Mouse (Mus musculus): ENCODE data around the gene Uap1. TPM values are rescaled to one million over a fixed set of nuclear protein-coding genes. Genes with fewer than 3 reads are reported as not detected.
A peak's percentile ranks its signal among the peaks of the same experiment; 100 is the strongest.

Gene Uap1
- polyA plus RNA-seq, 1 experiment from 2014 or later: 72.9 TPM

GRCm38 (mm10) chr1:170160397-170160938, 14.3 kb downstream of the Uap1 start:
- no peak overlapping the region for H3K9ac ChIP-seq (ENCODE audit: low read depth, low read length)
- no peak overlapping the region for H3K4me2 ChIP-seq (ENCODE audit: low read depth, low read length)
- peaks cover 56% of the 10 kb centered on the region for H3K36me3 ChIP-seq (ENCODE audit: control insufficient read depth, insufficient read depth, low read length)
- no peaks in the 10 kb centered on the region for H3K9me3 ChIP-seq (ENCODE audit: control insufficient read depth, low read length)
- no peak overlapping the region for H3K4me3 ChIP-seq (ENCODE audit: low read depth, low read length)
- no peaks in the 10 kb centered on the region for H3K27me3 ChIP-seq (replicated peaks; ENCODE audit: control insufficient read depth, insufficient read depth, low read length)
- DNase-seq (ENCODE audit: low spot score) (no peak), ATAC-seq (ENCODE audit: low read depth) (peak; percentile 72; the same call in 1 of the 2 replicates)
- no peaks in the 10 kb centered on the region for H3K4me1 ChIP-seq (ENCODE audit: control insufficient read depth, insufficient read depth, low read length)
- no peak overlapping the region for H3K27ac ChIP-seq (replicated peaks; ENCODE audit: low read depth, low read length)
- 52% methylated on average over 3 of the region's 3 CpGs for WGBS

DNA sequence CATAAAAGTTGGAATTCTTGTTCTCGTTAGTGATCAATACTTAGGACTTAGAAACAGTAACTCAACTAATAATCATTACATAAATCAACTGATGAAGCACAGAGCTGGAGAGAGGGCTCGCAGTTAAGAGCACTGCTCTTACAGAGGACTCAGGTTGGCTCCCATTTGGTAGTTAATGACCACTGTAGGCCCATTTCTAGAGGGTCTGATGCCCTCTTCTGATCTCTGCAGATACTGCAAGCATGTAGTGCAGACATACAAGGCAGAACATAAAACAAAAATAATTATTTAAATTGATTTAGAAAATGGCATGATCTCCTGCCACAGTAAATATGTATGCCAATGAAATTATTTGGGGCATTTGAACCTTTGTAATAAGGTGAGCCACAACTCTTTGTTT, 15.1 kb downstream of the Uap1 start:
- H3K36me3 ChIP-seq (ENCODE audit: control insufficient read depth, insufficient read depth, low read length): peaks cover 55% of the 10 kb centered on the region
- no peaks in the 10 kb centered on the region for H3K9me3 ChIP-seq (ENCODE audit: control insufficient read depth, low read length)
- 86% methylated on average over 2 of the region's 2 CpGs for WGBS
- no peaks in the 10 kb centered on the region for H3K4me1 ChIP-seq (ENCODE audit: control insufficient read depth, insufficient read depth, low read length)
- no peak overlapping the region for H3K9ac ChIP-seq (ENCODE audit: low read depth, low read length)
- H3K27ac ChIP-seq (replicated peaks; ENCODE audit: low read depth, low read length): no peak overlapping the region
- no peak overlapping the region for H3K4me3 ChIP-seq (ENCODE audit: low read depth, low read length)
- H3K4me2 ChIP-seq (ENCODE audit: low read depth, low read length): no peak overlapping the region
- no peak for DNase-seq (ENCODE audit: low spot score)
- no peaks in the 10 kb centered on the region for H3K27me3 ChIP-seq (replicated peaks; ENCODE audit: control insufficient read depth, insufficient read depth, low read length)
- ATAC-seq (ENCODE audit: low read depth): no peak

- no peaks in the 10 kb centered on the region for H3K9me3 ChIP-seq (ENCODE audit: control insufficient read depth, low read length)
- H3K9ac ChIP-seq (ENCODE audit: low read depth, low read length): no peak overlapping the region
- H3K27me3 ChIP-seq (replicated peaks; ENCODE audit: control insufficient read depth, insufficient read depth, low read length): no peaks in the 10 kb centered on the region
- no peak for ATAC-seq (ENCODE audit: low read depth)
- no peak for DNase-seq (ENCODE audit: low spot score)
- no peak overlapping the region for H3K4me2 ChIP-seq (ENCODE audit: low read depth, low read length)
- H3K4me3 ChIP-seq (ENCODE audit: low read depth, low read length): no peak overlapping the region
- H3K36me3 ChIP-seq (ENCODE audit: control insufficient read depth, insufficient read depth, low read length): peaks cover 52% of the 10 kb centered on the region
- no peaks in the 10 kb centered on the region for H3K4me1 ChIP-seq (ENCODE audit: control insufficient read depth, insufficient read depth, low read length)
- H3K27ac ChIP-seq (replicated peaks; ENCODE audit: low read depth, low read length): no peak overlapping the region
- WGBS: 81% methylated on average over 5 of the region's 5 CpGs
Observed at GRCm38 (mm10) chr1:170155761-170156160, 19.0 kb downstream of the Uap1 start.

GRCm38 (mm10) chr1:170155298-170155697, 19.5 kb downstream of the Uap1 start:
- no peak overlapping the region for H3K27ac ChIP-seq (replicated peaks; ENCODE audit: low read depth, low read length)
- whole genome bisulfite sequencing: 69% methylated on average over 2 of the region's 2 CpGs
- H3K9me3 ChIP-seq (ENCODE audit: control insufficient read depth, low read length): no peaks in the 10 kb centered on the region
- no peak overlapping the region for H3K4me3 ChIP-seq (ENCODE audit: low read depth, low read length)
- no peaks in the 10 kb centered on the region for H3K4me1 ChIP-seq (ENCODE audit: control insufficient read depth, insufficient read depth, low read length)
- H3K36me3 ChIP-seq (ENCODE audit: control insufficient read depth, insufficient read depth, low read length): peaks cover 56% of the 10 kb centered on the region
- H3K4me2 ChIP-seq (ENCODE audit: low read depth, low read length): no peak overlapping the region
- no peak for ATAC-seq (ENCODE audit: low read depth)
- H3K9ac ChIP-seq (ENCODE audit: low read depth, low read length): no peak overlapping the region
- DNase-seq (ENCODE audit: low spot score): no peak
- no peaks in the 10 kb centered on the region for H3K27me3 ChIP-seq (replicated peaks; ENCODE audit: control insufficient read depth, insufficient read depth, low read length)

- WGBS: 83% methylated on average over 8 of the region's 8 CpGs
- Histone ChIP-seq H3K27ac (replicated peaks; ENCODE audit: low read depth, low read length) (no peak overlapping the region), H3K4me3 (ENCODE audit: low read depth, low read length) (no peak overlapping the region)
Observed at GRCm38 (mm10) chr1:170153986-170154385, 20.8 kb downstream of the Uap1 start.

DNA sequence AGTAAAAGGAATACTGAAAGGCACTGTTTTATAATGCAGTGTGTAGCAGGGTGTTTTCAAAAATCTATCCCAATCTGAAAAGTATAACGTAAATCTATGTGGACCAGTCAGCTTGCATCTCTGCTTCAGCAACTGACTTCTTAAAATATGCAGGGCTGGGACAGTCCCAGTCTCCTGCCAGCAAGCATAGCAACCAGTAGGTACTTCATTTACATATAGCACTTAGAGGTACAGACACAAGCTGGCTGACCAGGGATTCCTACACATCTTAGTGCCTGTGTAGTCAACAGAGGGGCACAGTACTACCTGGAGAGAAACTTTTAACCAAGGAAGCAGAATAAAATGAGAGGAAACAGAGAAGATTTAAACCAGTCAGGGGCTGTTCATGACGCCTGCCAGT, 22.2 kb downstream of the Uap1 start:
- 89% methylated on average over 2 of the region's 2 CpGs for WGBS
- Histone ChIP-seq H3K36me3 (ENCODE audit: control insufficient read depth, insufficient read depth, low read length) (peaks cover 61% of the 10 kb centered on the region), H3K9ac (ENCODE audit: low read depth, low read length) (no peak overlapping the region), H3K27ac (replicated peaks; ENCODE audit: low read depth, low read length) (no peak overlapping the region), H3K4me3 (ENCODE audit: low read depth, low read length) (no peak overlapping the region), H3K4me2 (ENCODE audit: low read depth, low read length) (no peak overlapping the region), H3K9me3 (ENCODE audit: control insufficient read depth, low read length) (no peaks in the 10 kb centered on the region), H3K27me3 (replicated peaks; ENCODE audit: control insufficient read depth, insufficient read depth, low read length) (no peaks in the 10 kb centered on the region), H3K4me1 (ENCODE audit: control insufficient read depth, insufficient read depth, low read length) (peaks cover 3% of the 10 kb centered on the region; the same call in 1 of the 2 replicates)
- ATAC-seq (ENCODE audit: low read depth) (no peak), DNase-seq (ENCODE audit: low spot score) (no peak)

More at GRCm38 (mm10) chr1:170153986-170154385, 20.8 kb downstream of the Uap1 start:
- no peak for ATAC-seq (ENCODE audit: low read depth)
- H3K36me3 ChIP-seq (ENCODE audit: control insufficient read depth, insufficient read depth, low read length): peaks cover 61% of the 10 kb centered on the region
- H3K4me1 ChIP-seq (ENCODE audit: control insufficient read depth, insufficient read depth, low read length): no peaks in the 10 kb centered on the region
- no peaks in the 10 kb centered on the region for H3K27me3 ChIP-seq (replicated peaks; ENCODE audit: control insufficient read depth, insufficient read depth, low read length)
- no peak overlapping the region for H3K9ac ChIP-seq (ENCODE audit: low read depth, low read length)
- no peak for DNase-seq (ENCODE audit: low spot score)
- no peak overlapping the region for H3K4me2 ChIP-seq (ENCODE audit: low read depth, low read length)
- H3K9me3 ChIP-seq (ENCODE audit: control insufficient read depth, low read length): no peaks in the 10 kb centered on the region

DNA sequence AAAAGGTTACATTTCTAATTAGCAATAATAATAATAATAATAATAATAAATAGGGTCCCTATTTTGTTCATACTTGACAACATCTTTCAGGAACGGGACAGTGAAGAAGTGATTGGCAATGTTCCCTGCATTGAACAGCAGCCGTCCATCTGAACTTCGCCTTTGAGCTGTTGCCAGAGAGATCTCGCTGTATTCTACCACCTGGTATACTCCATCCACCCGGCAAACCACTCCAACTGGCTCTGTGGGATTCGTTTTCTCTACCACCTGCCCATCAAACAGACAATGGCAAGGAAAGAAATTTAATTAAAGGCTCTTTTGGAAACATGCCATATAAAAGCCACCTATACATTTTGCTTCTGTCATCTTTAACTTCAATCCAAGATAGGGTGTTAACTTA, 23.9 kb downstream of the Uap1 start:
- H3K4me1 ChIP-seq (ENCODE audit: control insufficient read depth, insufficient read depth, low read length): peaks cover 4% of the 10 kb centered on the region; the same call in 1 of the 2 replicates
- peaks cover 61% of the 10 kb centered on the region for H3K36me3 ChIP-seq (ENCODE audit: control insufficient read depth, insufficient read depth, low read length)
- no peak for ATAC-seq (ENCODE audit: low read depth)
- no peaks in the 10 kb centered on the region for H3K9me3 ChIP-seq (ENCODE audit: control insufficient read depth, low read length)
- DNase-seq (ENCODE audit: low spot score): no peak
- H3K27ac ChIP-seq (replicated peaks; ENCODE audit: low read depth, low read length): no peak overlapping the region
- H3K27me3 ChIP-seq (replicated peaks; ENCODE audit: control insufficient read depth, insufficient read depth, low read length): no peaks in the 10 kb centered on the region
- no peak overlapping the region for H3K4me2 ChIP-seq (ENCODE audit: low read depth, low read length)
- H3K4me3 ChIP-seq (ENCODE audit: low read depth, low read length): no peak overlapping the region
- 81% methylated on average over 6 of the region's 6 CpGs for WGBS
- H3K9ac ChIP-seq (ENCODE audit: low read depth, low read length): no peak overlapping the region

DNA sequence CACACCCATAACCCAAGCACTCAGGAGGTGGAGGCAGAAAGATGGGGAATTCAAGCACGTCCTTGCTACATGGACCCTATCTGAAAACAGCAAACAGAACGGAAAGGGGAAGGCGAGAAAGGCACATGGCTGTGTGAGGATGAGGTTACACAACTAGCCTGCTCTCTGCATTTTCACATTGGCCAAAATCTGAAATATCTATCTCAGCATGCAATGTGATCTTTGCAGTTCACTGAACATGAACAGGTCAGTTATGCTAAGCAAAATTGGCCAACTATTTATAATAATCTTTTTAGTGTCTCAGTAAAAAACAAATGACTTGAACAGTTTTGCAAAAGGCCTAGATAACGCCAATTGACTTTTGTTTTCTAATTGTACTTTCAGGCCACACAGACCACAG, 25.0 kb downstream of the Uap1 start:
- DNase-seq (ENCODE audit: low spot score): no peak
- Histone ChIP-seq H3K27me3 (replicated peaks; ENCODE audit: control insufficient read depth, insufficient read depth, low read length) (no peaks in the 10 kb centered on the region), H3K36me3 (ENCODE audit: control insufficient read depth, insufficient read depth, low read length) (peaks cover 63% of the 10 kb centered on the region), H3K9me3 (ENCODE audit: control insufficient read depth, low read length) (no peaks in the 10 kb centered on the region), H3K9ac (ENCODE audit: low read depth, low read length) (no peak overlapping the region), H3K4me3 (ENCODE audit: low read depth, low read length) (no peak overlapping the region), H3K4me2 (ENCODE audit: low read depth, low read length) (no peak overlapping the region), H3K4me1 (ENCODE audit: control insufficient read depth, insufficient read depth, low read length) (peaks cover 4% of the 10 kb centered on the region; the same call in 1 of the 2 replicates), H3K27ac (replicated peaks; ENCODE audit: low read depth, low read length) (no peak overlapping the region)
- ATAC-seq (ENCODE audit: low read depth): no peak
- WGBS: 87% methylated on average over 4 of the region's 4 CpGs

- 86% methylated on average over 6 of the region's 6 CpGs for WGBS
- ATAC-seq (ENCODE audit: low read depth): no peak
- no peak for DNase-seq (ENCODE audit: low spot score)
- Histone ChIP-seq H3K27me3 (replicated peaks; ENCODE audit: control insufficient read depth, insufficient read depth, low read length) (no peaks in the 10 kb centered on the region), H3K27ac (replicated peaks; ENCODE audit: low read depth, low read length) (no peak overlapping the region), H3K9me3 (ENCODE audit: control insufficient read depth, low read length) (no peaks in the 10 kb centered on the region), H3K36me3 (ENCODE audit: control insufficient read depth, insufficient read depth, low read length) (peaks cover 63% of the 10 kb centered on the region), H3K4me3 (ENCODE audit: low read depth, low read length) (no peak overlapping the region), H3K4me1 (ENCODE audit: control insufficient read depth, insufficient read depth, low read length) (peaks cover 4% of the 10 kb centered on the region; the same call in 1 of the 2 replicates), H3K4me2 (ENCODE audit: low read depth, low read length) (no peak overlapping the region), H3K9ac (ENCODE audit: low read depth, low read length) (no peak overlapping the region)
Observed at GRCm38 (mm10) chr1:170148536-170148935, 26.2 kb downstream of the Uap1 start.

Data from embryonic facial prominence, embryonic 14.5 days (tissue).